Comparison of ENCODE assay signal across 23 mouse cellular contexts in the genomic region with DNA sequence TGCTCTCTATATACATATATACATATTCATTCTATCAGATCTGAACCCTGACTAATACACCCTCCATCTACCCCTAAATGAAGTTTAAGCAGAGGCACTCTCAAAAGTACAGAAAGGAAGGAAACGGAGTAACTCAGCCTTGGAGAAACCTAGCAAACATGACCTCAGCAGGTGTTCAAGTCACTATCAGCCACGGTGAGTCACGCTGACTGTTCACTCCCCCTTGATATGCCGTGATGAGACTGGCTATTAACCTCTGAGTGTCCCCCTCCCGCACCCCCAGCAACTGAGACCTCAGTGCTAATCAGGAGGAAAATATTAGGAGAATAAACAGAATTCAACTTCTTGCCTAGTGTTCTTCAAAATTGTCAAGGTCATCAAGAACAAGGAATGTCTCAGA.
"Had no signal": no experiment of that assay in that cellular context is flagged by ENCODE, and none has a peak within 500 bp of the region (broad histone marks: within the 10 kb centered on the region; RNA-seq: fewer than 3 reads in every experiment).

No protein-coding gene starts in this region.

- H3K9me3 ChIP-seq: heart, embryonic 13.5 days; heart, embryonic 15.5 days; hindbrain, embryonic 13.5 days; hindbrain, embryonic 15.5 days; limb, embryonic 10.5 days; limb, embryonic 12.5 days; liver, embryonic 13.5 days; liver, embryonic 15.5 days had no signal

- DNase-seq: gastrocnemius, postnatal 25 days; heart, adult 18-20 months; heart, postnatal 14 days; heart, postnatal 36 days; kidney, adult 18-20 months; kidney, adult 8-10 months; kidney, postnatal 10 days; kidney, postnatal 25 days; layer of hippocampus, adult 9-11 months; layer of hippocampus, postnatal 36 days; liver; liver, embryonic 13.5 days had no signal

- H3K9ac ChIP-seq: heart, embryonic 13.5 days; heart, embryonic 15.5 days; hindbrain, embryonic 13.5 days; hindbrain, embryonic 15.5 days; limb, embryonic 12.5 days; liver, embryonic 13.5 days; liver, embryonic 15.5 days had no signal

- H3K4me3 ChIP-seq: heart, embryonic 13.5 days; heart, embryonic 15.5 days; hindbrain, embryonic 13.5 days; hindbrain, embryonic 15.5 days; left cerebral cortex, adult 2 months; limb, embryonic 10.5 days; limb, embryonic 12.5 days; liver, embryonic 13.5 days; liver, embryonic 15.5 days had no signal

- H3K36me3 ChIP-seq: heart, embryonic 13.5 days; heart, embryonic 15.5 days; hindbrain, embryonic 13.5 days; hindbrain, embryonic 15.5 days; limb, embryonic 10.5 days; limb, embryonic 12.5 days; liver, embryonic 13.5 days; liver, embryonic 15.5 days had no signal

- H3K27ac ChIP-seq: heart, embryonic 13.5 days; heart, embryonic 15.5 days; hindbrain, embryonic 13.5 days; hindbrain, embryonic 15.5 days; hindbrain, postnatal 0 days; left cerebral cortex, adult 2 months; limb, embryonic 10.5 days; limb, embryonic 12.5 days; liver, embryonic 13.5 days; liver, embryonic 15.5 days had no signal

- H3K4me1 ChIP-seq: hindbrain, embryonic 13.5 days; hindbrain, embryonic 15.5 days had no signal

- H3K4me2 ChIP-seq: heart, embryonic 11.5 days; heart, embryonic 13.5 days; heart, embryonic 15.5 days; hindbrain, embryonic 13.5 days; hindbrain, embryonic 15.5 days; limb, embryonic 12.5 days; liver, embryonic 11.5 days; liver, embryonic 13.5 days; liver, embryonic 15.5 days had no signal

- H3K27me3 ChIP-seq: heart, embryonic 13.5 days; heart, embryonic 15.5 days; hindbrain, embryonic 13.5 days; hindbrain, embryonic 15.5 days; limb, embryonic 12.5 days; liver, embryonic 13.5 days; liver, embryonic 15.5 days had no signal

- ATAC-seq: hindbrain, postnatal 0 days had no signal
